Mouse (Mus musculus) frontal cortex, postnatal 36 days (tissue): ENCODE results near the gene Map3k21.
A peak's percentile ranks its signal among the peaks of the same experiment; 100 is the strongest.

Experiments used
- DNase-seq, 2 experiments: peaks; one replicate each; pipeline ENCODE4 v3.0.0; 2022; ENCODE audit warnings: low spot score in 2 of 2

The Map3k21 gene

DNA sequence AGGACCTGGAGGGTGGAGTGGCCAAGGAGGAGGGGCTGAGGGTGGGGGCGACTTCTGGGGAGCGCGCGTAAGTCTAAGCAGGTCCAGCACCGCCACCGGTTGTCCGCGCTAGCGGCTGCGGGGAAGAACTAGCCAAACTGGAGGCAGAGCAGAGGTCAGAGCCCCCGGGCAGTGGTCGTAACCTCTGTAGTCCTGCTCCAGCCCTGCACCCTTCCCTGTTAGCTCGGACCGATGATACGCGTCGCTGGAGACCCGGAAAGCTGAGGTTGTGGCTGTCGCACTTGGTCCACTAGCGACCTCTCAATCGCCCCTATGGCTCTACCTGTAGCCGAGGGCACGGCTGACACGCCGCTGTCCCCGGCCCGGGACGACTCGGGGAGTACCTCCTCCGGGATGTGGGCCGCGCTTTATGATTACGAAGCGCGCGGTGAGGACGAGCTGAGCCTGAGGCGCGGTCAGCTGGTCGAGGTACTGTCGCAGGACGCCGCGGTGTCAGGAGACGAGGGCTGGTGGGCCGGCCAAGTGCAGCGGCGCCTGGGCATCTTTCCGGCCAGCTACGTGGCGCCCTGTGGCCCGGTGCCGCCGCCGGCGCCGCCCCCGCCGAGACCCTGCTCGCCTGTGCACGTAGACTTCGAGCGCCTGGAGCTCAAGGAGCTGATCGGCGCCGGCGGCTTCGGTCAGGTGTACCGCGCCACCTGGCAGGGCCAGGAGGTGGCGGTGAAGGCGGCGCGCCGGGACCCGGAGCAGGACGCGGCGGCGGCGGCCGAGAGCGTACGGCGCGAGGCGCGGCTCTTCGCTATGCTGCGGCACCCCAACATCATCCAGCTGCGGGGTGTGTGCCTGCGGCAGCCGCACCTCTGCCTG lies at the start of gene Map3k21:
TSS of gene Map3k21 (plus strand) at position 86 of the 864 bp plus-strand sequence.
- peak in 1 of 2 experiments; percentile 25 for DNase-seq

DNA sequence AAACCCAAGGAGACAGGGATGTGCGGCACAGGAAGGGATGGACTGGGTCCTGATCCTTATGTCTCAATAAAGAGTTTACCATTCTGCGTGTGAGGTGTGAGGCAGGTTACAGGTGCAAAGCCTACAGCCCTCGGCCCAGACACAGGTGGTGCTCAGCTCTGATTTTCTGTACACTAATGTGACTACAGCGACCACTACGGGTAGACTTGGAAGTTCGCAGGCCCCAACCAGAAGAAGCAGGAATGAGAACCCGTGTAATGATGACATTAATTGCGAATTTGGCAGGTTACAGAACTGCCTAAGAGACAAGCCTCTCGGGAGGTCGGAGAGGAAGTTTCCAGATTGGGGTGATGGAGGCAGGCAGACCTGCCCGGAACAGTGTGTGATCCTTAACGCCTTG lies 44.1 kb upstream of the Map3k21 start:
- DNase-seq: no peak

DNA sequence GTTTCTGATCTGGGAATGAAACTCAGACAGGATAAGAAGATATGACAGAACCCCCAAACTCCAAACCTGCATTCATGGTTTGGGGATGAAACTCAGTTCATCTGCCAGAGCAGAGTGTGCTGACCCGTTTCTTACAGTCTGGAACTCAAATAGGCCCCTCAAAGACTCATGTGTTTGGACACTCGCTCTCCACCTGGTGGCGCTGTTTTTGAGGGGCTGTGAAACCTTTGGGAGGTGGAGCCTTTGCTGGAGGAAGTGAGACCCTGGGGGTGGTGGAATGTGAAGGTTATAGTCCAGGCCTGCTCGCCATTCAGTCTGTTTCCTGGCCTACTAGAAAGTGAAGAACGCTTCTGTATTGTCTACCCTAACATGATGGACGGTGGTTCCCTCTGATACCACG lies 41.7 kb upstream of the Map3k21 start:
- no peak for DNase-seq

DNA sequence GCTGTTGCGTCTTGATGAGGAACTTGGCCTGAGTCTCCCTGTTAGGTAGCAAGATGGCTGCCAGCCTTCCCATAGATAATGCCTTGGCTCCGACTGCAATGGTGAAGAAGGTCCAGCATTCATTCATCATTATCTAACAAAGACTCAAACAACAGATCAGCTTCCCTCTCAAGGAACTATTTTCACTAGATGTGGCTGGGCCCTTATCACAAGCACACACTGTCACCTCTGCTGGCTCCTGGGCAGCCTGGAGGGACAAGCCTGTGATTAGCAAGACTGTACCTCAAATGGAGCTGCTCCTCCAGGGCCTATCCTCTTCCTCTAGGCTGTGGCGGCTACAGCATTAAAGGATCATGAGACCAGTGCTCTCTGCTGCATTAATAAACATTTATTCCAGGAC lies 40.5 kb upstream of the Map3k21 start:
- no peak for DNase-seq

DNA sequence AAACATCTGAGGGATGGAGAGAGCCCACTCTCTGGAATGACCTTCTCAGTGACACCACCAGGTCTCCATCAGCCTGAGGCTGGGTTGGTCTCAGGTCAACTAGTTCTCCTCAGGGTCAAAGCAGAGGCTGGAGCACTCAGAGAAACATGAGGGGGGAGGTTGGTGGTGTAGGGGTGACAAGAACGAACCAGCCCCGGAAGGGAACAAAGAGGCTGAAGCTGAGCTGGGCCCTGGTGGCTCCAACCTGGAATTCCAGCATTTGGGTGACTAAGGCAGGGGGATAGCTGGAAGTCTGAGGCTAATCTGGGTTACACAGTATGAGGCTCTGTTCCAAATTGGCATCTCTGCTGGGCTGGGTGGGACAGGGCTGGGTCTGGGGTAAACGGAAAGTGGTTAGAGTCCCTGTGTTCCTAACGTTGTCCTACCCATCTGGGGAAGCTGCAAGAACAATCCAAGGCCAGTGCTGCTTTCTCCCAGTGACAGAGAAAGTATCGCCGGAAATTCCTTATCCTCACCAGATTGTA lies 40.0 kb upstream of the Map3k21 start:
- DNase-seq: no peak

DNA sequence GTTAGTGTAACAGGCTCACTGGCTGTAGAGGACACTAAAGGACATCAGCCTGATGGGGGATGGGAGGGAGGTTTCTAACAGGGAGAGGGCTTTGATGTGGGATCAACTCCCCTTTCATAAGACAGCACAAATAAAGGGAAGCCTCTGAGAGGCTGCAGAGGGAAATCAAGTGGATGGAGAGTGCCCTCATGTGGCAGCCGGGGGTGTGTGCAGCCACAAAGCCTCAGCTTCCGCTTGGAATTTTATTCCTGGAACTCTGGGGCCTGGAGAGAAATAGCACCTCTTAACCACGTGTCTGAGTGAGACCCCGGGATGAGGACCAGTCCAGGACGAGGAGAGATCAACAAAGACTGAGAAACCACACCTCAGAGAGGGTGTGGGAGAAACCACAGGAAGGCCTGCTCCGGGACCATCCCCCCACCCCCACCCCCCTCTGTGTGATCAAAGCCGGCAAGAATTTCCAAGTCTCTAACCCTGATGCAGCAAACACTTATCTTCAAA lies 39.4 kb upstream of the Map3k21 start:
- DNase-seq: peak; percentile 58 to 77

DNA sequence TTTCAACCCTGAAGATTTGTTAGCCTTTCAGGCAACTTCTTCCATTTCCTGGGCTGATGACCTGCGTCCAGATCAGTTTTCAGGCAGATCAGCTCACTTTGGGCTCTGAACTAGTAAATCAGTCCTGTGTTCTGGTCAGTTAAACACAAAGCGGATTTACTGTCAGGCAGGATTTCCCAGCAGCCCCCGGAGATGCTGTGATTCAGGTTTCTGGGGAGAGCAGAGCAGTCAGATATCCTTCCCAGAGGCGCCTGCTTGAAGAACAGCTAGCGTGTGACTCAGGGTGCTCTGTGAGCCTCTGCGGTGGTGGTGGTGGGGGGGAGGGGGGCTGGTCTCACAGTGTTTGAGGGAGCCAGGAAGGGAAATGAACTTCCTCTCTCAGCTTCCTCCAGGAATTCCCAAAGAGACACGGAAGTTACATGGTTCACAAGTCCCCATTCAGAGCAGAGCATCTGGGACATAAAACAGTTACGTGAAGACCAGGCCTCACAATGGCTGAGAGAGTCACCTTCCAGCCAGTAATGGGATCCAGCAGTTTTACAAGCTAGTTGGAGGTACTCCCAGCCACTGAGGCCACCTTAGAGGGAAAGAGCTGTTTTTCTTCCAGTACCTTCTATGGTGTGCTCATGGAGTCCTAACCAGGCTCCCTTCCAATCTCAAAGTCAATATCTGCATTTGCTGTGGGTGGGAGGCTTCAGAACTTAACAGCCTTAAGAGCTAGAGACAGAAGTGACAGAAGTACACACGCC lies 37.6 kb upstream of the Map3k21 start:
- DNase-seq: no peak

DNA sequence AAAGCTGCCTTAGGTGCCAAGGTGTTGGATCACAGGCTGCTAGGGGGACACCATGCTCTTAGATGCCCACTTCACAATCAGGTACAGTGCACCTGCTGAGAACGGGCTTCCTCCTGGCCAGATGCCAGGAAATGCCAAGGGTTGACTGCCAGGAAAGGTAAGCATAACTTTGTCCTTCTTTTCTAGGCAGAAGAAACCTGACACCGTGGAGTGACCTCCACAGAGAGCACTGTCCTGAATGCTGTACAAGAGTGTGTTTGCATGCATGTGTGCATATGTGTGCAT lies 37.1 kb upstream of the Map3k21 start:
- no peak for DNase-seq

DNA sequence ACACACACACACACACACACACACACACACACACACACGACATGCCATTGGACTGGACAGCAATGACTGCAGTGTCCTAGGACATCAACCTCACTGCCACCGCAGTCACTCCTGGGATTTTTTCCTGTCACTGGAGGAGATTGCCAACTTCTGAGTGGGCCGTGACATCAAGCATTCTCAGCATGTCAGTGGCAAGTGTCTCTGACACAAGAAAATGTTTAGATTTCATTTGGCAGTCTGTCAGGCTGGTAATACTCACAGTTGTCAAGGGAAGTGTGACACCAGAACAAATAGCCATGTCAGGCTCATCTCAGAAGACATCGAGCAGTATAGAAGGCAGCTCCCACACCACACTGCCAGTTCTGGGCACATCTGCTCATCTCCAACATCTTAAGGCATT lies 29.8 kb upstream of the Map3k21 start:
- no peak for DNase-seq

DNA sequence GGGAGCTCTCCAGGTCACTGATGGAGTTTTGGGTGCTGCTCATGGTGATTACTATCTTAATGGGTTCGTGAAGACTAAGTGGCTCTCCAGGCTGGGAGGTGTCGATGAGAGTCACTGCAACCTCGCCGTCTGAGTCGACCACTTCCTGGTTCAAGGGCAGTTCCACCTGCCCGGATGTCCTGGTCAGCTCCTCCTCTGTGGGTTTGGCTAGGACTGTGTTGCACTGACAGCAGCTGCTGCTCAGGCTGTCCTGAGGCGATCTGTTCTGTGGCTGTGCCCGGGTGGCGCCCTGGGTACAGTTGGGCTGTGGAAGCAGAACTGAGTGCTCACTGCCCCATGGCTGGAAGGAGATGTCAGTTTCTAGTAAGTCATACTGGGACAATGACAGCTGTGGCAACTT lies 22.7 kb upstream of the Map3k21 start:
- DNase-seq: no peak

DNA sequence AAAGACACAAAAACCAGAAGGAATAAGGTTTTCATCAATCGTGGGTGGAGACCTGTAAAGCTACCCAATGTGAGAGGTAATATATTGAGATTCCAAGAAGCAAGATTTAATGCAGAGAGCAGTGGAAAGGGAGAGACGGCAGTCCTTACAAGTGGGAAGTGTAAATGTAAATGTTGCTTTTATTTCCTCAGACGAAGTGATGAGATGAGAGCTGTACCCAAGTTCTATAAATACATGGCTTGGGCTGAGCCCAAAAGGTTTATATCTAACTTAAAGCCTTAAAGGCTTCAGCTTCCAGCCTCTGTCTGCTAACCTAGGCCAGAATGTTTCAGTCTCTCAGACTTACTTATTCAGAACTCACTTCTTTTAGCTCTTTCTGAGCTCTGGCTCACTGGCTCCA lies 20.3 kb upstream of the Map3k21 start:
- peak in 1 of 2 experiments; percentile 74 for DNase-seq

DNA sequence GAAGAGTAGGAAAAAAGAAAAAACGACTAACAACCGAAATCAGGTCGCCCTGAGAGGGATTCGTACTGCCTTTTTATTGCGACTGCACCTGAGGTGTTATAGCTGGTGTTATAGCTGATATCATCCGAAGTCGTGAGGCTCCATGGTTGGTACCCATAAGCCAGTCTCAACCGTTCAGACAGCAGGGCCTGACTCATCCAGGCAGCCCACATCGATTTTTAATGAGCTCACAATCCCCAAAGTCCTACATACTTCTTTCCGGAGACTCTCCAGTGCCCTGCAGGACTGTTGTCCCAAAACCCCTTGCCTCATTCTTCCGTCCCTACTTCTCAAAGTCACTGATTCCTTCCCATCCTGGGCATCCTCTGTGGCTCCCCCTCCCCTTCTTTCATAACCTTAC lies 12.9 kb upstream of the Map3k21 start:
- DNase-seq: peak; percentile 40 to 41

DNA sequence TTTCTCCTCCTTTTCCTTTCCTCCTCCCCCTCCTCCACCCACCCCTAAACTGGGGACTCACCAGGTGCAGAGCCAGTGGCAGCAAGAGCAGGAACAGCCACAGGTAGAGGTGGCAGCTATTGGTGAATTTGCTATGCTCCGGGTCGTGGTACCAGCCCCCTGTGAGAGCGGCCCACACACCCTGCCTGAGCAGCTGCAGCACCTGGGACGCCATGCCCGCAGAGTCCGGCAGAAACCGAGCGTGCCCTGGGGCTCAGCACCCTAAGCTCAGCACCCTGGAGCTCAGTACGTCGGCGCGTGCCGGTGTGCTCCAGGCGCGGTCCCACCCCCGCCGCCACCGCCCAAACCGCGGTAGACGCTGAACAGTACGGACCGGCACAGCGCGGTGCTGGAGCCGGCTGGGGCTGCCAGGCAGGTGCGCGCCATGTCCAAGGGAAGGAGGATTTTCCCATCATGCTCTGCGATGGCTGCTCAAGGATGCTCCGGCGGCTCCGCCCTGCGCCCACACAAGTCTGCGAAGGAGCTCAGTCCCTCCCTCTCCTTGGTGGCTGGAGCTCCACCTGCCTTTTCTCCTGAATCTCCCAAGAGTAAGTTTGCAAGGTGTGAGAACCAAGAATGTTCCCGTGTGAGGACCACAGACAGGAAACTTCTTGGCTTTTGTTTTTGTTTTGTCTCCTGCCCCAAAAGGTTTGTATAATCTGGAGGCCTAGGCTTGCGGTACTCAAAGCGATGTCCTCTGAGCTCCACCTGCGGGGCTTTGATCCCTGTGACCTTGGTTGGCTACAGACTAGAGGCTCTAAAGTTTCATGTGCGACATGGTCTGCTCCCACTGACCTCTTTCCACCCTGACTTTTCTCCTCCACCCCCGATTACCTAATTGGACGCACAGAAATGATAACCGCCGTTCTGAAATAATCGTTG lies 12.1 kb upstream of the Map3k21 start, which contains the start of gene Pcnx2:
TSS of gene Pcnx2 (minus strand) at position 450 of the 921 bp plus-strand sequence.
- DNase-seq: peak; percentile 81 to 87

DNA sequence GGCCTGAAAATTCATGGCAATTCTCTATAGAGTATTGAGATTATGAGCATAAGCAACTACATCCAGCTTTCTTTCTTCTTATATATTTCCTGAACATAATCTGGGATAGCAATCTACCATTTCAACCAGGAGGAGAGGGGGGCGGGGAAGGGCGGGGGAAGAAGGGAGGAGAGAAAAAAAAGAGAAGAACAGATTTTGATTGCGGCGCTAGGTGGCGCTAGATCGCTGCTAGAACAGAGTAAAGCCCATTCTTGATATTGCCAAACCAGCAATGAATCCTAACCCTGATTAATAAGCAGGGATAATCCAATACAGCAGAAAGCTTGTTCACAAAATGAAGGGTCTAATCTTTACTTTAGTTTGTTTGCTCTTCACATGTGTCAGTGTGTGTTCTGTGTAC lies 11.4 kb upstream of the Map3k21 start:
- DNase-seq: peak in 1 of 2 experiments; percentile 73

DNA sequence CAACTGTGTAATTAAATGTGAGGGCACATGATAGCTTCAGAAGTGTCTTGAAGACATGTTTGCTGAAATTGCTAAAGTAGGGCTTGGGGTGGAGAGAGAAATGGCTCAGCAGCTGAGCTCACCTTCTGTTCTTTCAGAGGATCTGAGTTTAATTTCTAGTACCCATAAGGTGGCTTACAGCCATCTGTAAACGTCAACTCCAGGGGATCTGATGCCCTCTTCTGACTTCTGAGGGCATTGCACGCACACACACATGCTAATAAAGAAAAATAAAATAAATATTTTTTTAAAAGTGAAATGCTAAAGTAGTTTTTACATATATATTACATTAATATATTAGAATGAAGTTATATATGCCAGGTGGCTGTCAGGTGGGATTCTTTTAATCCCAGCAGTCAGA lies 9.1 kb upstream of the Map3k21 start:
- no peak for DNase-seq

DNA sequence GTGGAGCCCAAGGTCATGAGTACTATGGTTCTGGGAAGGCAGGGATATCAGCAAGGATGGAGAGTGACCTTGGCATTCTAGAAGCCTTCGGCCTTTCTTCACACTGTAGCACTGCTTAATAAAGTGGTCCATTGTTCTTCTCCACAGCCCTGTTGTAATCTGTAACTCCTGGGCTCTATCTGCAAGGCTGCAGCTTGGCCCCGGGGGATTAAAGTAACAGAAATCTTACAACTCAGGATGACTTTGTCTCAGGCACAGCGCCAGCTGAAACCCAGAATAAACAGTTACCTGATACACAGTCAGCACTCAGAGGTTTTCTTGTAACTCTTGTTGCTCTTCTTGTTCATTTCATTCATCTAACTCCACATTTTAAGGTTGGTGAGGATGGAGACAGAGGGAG lies 7.7 kb upstream of the Map3k21 start:
- DNase-seq: no peak

DNA sequence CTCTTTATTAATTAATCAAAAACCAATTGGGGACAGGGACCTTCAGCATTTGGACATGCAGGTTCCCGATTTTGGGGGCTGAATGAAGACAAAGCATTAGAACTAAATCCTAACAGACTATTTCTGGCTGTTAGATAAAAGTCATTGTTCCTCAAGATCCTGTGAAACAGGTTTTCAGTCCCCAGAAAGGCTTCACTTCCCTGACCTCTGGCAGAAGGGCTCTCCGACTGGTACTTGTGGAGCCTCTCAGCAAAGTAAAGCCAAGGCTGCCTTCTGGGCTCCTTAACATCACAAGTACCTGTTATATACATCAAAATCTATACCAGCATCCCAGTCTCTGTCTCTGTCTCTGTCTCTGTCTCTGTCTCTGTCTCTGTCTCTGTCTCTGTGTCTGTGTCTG lies 4.9 kb upstream of the Map3k21 start:
- DNase-seq: no peak

DNA sequence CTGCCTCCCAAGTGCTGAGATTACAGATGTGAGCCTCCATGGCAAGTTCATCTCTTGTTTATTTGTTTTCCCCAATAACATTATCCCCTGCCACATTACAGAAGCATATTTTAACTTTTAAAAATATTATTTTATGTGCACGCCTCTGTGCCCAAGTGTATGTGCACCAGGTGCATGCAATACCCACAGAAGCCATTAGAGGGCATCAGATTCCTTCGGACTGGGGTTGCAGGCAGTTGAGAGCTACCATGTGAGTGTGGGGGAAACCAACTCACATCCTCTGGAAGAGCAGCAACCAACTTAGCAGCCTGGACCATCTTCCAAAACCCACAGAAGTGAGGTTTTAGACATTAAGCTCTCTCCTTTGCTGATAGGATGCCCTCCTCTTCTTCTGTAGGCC lies 2.9 kb upstream of the Map3k21 start:
- no peak for DNase-seq

DNA sequence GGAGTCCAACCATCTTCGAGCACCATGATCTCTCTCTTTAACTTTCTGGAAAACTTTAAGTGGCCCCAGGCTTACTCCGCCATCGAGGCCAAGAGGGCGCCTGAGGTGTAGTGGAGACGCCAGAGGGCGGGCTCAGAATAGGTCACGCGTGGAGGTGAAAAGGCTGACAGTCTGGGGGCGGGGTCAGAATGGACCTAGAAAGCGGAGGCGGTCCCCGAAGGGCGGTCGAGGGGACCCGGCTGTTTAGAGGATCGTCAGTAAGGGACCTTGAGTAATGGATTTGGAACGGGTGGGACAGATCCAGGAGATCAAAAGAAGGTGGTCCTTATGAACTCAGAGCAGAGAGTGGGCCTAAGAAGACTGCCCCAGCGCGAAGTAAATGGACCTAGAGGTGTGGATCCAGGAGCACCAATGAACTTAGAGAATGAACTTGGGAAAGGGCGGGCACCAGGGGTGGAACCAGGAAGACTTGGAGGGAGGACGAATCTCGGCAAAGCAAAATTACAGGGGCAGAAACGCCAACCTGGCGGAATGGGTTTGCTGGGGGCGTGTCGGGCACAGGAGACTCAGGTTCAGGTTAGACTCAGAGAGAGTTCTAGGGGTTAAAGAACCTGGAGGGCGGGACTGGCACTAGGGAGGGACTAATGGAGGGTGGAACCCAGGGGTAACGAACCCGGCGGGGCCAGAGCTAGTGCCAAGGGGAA lies 437 bp upstream of the Map3k21 start:
- DNase-seq: no peak

DNA sequence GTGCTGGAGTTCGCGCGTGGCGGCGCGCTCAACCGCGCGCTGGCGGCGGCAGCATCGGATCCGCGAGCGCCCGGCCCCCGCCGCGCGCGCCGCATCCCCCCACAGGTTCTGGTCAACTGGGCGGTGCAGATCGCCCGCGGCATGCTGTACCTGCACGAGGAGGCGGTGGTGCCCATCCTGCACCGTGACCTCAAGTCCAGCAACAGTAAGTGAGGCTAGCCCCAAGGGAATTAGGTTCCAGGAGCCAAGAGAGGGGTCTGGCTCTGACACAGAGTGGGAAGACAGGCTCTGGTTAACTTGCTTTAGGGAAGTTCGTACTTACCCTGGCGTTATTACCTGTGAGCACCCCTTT lies 955 bp downstream of the Map3k21 start:
- DNase-seq: no peak

DNA sequence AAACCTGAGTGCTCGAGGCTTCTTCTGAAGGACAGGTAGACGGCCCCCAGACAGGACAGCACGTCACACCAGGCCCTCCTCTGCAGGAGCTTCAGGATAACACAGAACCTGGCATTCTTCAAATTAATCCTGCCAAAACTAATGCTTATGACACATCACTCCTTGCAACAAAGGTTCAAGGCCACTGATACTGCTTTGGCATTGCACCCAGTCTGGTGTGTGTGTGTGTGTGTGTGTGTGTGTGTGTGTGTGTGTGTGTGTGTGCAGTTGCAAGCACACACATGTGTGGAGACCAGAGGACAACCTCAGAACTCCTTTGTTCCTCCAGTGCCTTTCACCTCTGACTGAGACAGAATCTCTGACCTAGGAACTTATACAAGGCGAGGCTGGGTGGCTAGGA lies 3.0 kb downstream of the Map3k21 start:
- DNase-seq: no peak
